Mouse (Mus musculus): ENCODE measurements around the gene Mtrr. TPM values are rescaled to one million over a fixed set of nuclear protein-coding genes. Genes with fewer than 3 reads are reported as not detected.

Gene Mtrr
- 10 to 100 TPM; 19.4 to 20.8 TPM for total RNA-seq (2021)
- long read RNA-seq, experiment 1, transcript Mtrr-201 (15 exons, 3,692 nt) = major isoform, 18 of 31 reads
- long read RNA-seq, experiment 1, partial matches to known transcripts = 6 of 31 reads
- long read RNA-seq, experiment 1, other reads (novel, unspliced or antisense) = 7 of 31 reads
- long read RNA-seq, experiment 2, transcript Mtrr-201 (15 exons, 3,692 nt) = major isoform, 13 of 29 reads
- long read RNA-seq, experiment 2, partial matches to known transcripts = 9 of 29 reads
- long read RNA-seq, experiment 2, other reads (novel, unspliced or antisense) = 7 of 29 reads

DNA sequence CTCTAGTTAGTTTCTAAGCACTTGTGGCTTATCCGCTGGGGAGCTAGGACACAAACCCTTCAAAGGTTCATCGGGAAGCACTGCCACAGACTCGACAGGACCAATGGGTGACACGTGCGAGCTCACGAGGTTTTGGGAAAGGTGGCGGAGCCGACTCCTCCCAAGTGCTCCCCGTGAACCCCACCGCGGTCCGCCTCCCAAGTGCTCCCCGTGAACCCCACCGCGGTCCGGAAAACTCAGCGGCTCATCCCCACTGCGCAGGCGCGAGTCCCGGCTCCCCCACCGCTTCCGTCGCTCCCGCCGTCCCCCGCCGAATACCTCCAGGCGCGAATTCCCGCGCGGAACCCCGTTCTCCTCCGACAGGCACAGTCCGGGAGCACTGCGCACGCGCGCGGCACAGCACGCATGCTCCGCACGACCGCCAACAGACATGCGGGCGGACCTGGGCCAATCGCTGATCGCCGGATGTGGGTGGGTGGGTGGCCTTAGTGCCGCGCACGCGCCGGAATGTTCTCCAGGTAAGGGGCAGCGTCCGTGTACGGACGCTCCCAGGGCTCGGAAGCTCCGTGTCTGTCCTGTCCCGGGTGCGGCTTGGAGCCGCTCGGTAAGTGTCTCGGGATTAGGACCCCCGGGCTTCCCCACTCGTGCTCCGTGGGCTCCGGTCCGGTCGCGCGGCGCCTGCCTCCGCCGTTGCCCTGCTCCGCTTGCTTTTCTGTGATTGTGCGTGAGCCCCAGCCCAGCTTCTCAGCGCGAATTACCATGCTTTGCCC is at the start of gene Mtrr, which contains the start of gene Fastkd3:
TSS of gene Mtrr (minus strand) at position 403 of the 770 bp plus-strand sequence.
TSS of gene Fastkd3 (plus strand) at position 488 of the 770 bp plus-strand sequence.
- intact Hi-C loops (cut with DNase I; ENCODE audit: low total_unique reads) = no loop called here
- DNase-seq = peak; percentile 98

DNA sequence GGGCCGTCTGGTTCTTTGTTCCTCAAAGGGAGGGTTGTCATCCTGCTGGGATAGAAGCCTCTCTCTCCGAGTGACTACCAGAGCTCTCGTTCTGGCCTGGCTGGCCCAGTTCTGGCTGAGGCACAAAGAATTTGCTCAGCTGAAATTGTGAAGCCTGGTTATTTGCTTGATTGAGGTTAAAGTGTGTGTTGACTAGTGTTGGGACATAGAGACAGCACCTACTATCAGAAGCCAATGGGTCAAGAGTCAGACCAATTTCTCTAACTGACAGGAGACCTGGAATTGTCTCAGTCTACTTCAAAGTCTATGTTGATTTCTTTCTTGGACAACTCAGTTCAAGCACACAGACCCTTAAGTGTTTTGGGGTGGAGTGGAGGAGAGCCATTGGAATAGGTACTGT is 45.1 kb upstream of the Mtrr start:
- intact Hi-C loops (cut with DNase I; ENCODE audit: low total_unique reads) = no loop called here
- no peak for DNase-seq

DNA sequence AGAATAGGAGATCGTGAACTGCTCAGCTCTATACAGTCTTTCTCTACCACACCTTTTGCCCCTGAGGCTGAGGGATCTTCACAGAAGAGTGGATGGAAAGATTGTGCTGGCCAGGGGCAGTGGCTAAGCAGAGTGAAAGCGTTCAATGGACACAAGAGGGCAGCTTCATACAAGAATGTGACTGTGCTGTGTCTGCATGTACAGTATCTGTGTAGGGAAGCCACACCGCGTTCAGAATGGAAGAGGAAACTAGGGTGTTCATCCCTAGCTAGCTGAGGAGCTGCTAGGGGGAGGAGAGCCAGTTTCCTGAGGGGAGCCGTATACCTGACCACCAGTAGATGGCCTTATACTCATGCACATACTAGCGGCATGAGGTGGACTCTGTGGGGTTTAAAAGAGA is 40.8 kb upstream of the Mtrr start:
- DNase-seq = no peak
- intact Hi-C loops (cut with DNase I; ENCODE audit: low total_unique reads) = no loop called here

DNA sequence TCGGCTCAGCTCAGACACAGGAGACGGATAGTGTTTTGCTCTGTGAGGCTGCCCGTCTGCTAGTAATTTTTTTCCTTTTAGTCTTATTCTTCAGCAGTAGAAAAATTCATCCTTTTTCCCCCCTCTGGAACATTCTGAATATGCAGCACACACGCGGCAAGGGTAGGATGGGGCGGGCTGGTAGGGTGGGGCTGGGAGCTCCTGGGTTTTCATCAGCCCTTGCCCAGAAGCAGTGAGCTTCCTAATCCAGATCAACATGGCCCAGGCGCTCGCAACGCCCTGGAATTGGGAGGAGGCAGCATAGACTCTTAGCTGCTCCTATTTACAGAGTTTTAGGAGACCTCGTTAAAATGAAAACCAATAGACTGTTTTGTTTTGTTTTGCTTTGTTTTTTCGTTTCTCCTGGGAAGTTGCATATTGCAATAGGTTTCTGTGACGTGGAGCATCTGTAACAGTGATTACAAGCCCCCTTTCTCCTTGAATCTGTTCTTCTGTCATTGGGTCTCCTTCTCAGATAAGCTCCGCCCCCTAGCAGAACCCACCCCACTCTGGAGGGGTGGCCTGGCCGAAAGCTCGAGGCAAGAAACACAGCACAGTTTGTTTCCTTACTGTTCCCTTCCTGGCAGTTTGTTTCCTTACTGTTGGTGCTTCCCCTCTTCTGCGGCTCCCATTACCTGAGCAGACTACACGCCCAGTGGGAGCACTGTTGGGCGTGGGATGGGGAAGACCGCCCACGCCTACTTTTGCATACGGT is 25.9 kb upstream of the Mtrr start:
- intact Hi-C loops (cut with DNase I; ENCODE audit: low total_unique reads) = loop anchor here (10.0 kb wide), 1 partner anchor 477 kb away; no protein-coding TSS in a partner anchor
- no peak for DNase-seq

DNA sequence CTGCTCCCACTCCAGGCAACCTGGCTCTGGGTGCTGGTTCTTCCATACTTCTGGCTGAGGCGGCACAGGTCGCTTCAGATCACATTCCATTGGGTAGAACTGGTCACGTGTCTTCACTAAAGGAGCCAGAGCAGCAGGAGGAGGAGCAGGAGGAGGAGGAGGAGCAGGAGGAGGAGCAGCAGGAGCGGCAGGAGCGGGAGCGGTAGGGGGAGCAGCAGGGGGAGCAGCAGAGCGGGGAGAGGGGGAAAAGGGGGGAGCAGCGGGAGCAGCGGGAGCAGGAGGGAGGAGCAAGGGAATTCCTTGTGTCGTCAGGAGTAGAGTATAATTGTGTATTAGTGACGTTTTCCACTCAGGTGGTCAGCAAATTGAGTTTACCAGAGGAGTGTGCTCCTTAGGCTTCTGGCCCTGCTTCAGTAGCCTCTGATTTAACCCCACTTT is 23.8 kb upstream of the Mtrr start:
- intact Hi-C loops (cut with DNase I; ENCODE audit: low total_unique reads) = loop anchor here (10.0 kb wide), 1 partner anchor 479 kb away; no protein-coding TSS in a partner anchor
- DNase-seq = peak; percentile 35

DNA sequence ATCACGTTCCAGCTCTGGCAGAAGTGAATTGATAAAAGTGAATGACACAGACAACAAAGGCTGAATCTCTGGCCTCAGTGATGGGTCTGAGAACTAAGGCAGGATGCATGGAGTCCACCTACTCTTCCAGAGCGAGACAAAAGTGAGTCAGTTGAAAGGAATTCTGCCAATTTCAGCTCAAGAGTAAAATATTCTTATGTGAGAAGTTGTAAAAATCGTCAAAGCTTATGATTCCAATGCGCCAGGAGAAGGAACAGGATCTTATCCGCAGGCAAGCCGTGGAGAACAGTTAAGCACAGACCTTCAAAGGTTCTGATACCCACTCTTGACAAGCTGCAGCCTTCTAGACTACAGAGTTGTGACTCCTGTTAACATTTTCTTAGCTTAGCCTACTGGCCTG is 21.1 kb upstream of the Mtrr start:
- intact Hi-C loops (cut with DNase I; ENCODE audit: low total_unique reads) = loop anchor here (10.0 kb wide), 1 partner anchor 482 kb away; no protein-coding TSS in a partner anchor

DNA sequence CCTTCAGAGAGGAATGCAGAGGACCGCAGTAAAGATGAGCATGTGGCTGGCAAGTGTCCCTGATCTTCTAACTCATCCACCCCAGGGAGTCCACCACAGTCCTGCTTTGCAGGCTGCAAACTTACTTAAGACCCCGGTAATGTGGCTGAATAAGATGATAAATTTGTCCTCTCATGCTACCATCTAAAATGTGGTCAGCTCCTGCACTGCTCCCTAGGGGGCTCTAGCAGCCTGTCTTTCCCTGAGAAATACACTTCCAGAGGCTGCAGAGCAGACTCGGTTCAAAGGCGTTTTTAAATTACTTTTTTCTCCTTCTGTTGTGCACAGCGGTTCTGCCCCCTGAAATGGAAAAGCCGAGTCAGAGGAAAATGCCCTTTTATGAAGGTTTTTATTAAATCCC is 19.2 kb upstream of the Mtrr start:
- no peak for DNase-seq
- intact Hi-C loops (cut with DNase I; ENCODE audit: low total_unique reads) = loop anchor here (10.0 kb wide), 1 partner anchor 484 kb away; no protein-coding TSS in a partner anchor

More for the DNA sequence above, 21.1 kb upstream of the Mtrr start:
- no peak for DNase-seq

DNA sequence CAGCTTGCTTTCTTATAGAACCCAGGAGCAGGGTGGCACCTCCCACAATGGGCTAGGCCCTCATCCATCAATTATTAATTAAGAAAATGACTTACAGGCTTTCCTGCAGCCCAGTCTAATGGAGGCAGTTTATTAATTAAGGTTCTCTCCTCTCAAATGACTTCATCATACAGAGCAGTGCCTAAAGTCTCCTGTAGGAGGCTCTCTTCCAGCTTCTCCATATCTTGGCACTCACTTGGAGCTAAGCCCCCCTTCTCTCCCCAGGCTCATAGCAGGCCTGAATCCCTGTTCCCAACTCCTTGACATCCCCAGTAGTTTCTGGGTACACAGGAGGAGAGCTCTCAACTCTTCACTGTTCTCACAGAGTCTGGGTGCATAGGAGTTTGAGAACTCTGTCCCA is 17.0 kb upstream of the Mtrr start:
- intact Hi-C loops (cut with DNase I; ENCODE audit: low total_unique reads) = loop anchor here (10.0 kb wide), 1 partner anchor 876 kb away; no protein-coding TSS in a partner anchor
- no peak for DNase-seq

DNA sequence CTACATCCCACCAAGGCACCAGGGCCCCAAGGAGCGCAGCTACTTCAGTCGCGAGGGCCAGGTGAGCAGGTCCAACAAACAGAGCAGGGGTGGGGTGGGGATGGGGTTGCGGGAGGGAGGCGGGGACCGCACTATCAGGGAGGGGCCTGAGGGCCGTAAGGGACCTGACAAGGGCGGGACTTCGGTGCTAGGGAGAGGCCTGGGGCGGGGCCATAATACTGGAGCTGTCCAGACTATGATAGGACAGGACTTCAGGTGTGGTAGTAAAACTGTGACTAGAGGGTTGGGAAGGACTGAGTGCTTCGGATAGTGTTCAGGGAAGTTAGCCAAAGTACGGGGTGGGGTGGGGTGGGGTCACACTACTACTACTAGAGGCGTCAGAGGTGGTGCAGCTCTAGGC is 15.7 kb upstream of the Mtrr start:
- intact Hi-C loops (cut with DNase I; ENCODE audit: low total_unique reads) = loop anchor here (10.0 kb wide), 1 partner anchor 877 kb away; no protein-coding TSS in a partner anchor

DNA sequence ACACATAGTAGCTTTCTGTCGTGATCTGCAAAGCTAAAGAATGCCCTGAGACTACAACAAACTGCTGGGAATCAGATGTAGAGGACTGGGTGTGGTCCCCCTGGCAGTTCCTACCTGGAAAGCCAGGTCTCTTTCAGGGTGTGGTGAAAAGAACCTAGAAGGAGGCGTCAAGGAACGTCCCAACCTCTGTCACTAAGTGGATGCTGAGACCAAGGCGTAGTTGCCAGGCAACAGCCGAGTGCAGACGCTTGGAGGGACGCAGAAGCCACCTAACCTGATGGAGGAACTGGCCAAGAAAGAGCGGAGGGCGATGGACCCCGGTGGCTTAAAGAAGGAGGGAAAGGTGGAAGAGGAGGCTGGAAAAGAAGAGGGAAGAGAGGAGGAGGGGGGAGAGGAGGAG is 15.2 kb upstream of the Mtrr start, which contains the start of gene 1700001L19Rik:
TSS of gene 1700001L19Rik (plus strand) at position 223 of the 400 bp plus-strand sequence.
- intact Hi-C loops (cut with DNase I; ENCODE audit: low total_unique reads) = loop anchor here (10.0 kb wide), 1 partner anchor 878 kb away; no protein-coding TSS in a partner anchor
- DNase-seq = no peak

More for the DNA sequence above, 15.7 kb upstream of the Mtrr start:
- no peak for DNase-seq

DNA sequence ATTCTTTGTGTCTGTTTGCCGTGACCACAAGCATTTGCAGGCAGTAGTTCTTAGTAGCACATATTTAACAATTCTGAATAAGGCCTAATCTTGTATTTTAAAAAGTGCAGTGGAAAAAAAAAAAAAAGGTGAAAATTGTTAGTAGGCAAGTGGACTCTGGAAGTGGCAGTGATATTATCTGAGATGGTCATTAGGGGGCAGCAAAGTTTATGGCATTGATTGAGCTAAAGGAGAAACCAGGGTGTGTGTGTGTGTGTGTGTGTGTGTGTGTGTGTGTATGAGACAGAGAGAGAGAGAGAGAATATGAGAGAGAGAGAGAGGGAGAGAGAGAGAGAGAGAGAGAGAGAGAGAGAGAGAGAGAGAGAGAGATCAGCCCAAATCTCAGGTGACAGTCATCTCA is 11.8 kb upstream of the Mtrr start:
- DNase-seq = no peak
- intact Hi-C loops (cut with DNase I; ENCODE audit: low total_unique reads) = loop anchor here (10.0 kb wide), 1 partner anchor 881 kb away; no protein-coding TSS in a partner anchor

DNA sequence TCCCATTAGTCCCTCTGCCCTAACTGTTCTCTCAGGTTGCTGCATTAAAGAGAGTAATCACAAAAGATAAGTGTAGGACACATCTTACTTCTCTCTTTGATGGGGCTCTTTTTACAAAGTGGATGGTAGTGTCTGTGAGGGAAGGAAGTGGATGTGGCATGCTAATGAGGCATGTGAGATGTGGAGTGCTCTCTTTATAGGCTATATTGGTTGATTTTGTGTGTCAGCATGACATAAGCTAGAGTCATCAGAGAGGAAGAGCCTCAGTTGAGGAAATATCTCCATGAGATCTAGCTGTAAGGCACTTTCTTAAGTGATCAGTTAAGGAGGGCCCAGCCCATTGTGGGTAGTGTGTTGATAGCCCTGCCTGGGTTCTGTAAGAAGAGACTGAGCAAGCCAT is 6.4 kb upstream of the Mtrr start:
- intact Hi-C loops (cut with DNase I; ENCODE audit: low total_unique reads) = no loop called here
- no peak for DNase-seq

DNA sequence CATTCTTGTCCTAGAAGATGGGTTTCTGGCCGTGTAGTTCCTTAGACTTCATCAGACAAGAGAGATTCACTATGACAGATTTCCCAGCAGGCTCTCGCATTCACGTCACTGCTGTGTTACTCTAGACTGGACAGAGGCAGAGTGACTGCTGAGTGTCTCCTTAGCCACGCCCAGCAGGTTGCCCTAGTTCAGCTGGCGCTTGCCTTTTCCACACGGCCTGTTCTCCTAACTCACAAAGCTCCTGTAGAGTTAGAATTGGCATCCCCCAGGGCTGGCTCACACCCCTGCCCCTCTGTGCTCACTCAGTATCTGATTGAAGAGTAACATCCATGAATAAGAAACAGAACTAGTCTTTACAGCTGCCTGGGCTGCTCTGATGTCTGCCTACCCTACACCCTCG is 3.5 kb upstream of the Mtrr start:
- intact Hi-C loops (cut with DNase I; ENCODE audit: low total_unique reads) = no loop called here
- DNase-seq = no peak

DNA sequence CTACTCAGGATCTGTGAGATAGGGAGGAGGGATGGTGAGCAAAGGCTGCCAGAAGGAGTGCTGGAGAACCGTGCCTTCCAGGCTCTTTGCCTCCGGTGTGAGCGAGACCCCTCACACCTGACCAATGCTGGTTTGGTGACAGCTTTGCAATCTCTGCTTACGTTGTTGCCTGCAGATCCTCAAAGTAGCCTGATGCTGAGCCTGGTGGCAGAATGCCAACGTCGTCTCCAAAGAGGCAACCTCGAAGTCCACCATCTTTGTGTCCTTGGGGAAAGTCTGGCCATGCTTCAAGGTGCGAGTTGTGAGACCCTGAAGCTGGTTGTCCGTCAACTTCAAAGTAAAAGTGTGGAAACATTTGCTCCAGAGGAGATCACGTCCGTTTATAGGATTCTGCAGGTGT is 2.0 kb upstream of the Mtrr start:
- intact Hi-C loops (cut with DNase I; ENCODE audit: low total_unique reads) = no loop called here
- no peak for DNase-seq

DNA sequence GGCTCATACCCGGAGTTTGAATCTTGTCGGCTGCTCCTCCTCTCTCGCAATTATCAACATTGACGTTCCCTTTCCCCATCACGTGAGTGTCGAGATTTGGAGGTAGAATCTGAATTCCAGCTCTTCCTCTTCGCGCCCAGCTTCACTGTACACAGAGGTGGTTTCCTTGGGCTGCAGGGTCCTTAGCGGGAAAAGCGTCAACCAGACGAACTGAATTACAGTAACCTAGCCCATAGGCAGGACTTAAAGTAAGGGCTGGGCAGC is 500 bp upstream of the Mtrr start:
- intact Hi-C loops (cut with DNase I; ENCODE audit: low total_unique reads) = no loop called here
- DNase-seq = no peak

DNA sequence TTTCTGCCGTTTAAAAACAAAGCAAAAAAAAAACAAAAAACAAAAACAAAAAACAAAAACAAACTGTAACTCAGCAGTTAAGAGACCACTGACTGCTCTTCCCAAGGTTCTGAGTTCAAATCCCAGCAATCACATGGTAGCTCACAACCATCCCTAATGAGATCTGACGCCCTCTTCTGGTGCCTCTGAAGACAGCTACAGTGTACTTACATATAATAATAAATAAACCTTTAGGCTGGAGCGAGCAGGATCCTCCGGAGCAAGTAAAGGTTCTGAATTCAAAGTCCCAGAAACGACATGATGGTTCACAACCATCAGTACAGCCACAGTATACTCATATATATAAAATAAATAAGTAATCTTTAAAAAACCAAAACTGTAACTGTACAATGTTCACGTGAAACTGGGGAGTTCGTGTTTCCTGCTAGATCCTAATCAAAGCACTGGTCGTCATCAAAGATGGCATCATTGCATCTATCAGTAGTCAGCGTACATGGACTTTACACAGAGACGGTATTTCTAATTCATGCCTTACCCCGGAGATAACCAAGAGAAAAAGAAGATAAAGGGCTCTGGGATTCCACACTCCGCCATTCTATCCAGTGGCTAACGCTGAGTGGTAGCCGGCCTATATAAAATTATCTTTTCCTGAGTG is 736 bp downstream of the Mtrr start:
- DNase-seq = no peak
- intact Hi-C loops (cut with DNase I; ENCODE audit: low total_unique reads) = no loop called here

DNA sequence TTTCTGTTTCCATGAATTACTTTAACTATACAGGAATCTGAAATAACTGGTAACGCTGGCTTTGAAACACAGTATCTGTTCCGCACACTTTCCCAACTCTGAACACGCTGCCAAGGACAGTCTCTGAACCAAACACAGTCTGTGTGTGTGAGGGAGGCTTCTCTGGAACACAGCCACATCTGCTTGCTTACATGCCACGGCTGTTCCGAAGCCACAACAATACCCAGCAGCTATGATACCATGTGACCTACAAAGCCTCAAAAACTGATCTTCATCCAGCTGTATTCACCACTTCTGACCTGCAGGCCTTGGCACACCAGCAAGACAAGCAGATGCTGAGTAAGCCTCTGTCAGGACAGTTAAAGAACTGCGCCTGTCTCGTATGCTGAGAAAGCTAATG is 4.0 kb downstream of the Mtrr start:
- intact Hi-C loops (cut with DNase I; ENCODE audit: low total_unique reads) = no loop called here
- DNase-seq = no peak

DNA sequence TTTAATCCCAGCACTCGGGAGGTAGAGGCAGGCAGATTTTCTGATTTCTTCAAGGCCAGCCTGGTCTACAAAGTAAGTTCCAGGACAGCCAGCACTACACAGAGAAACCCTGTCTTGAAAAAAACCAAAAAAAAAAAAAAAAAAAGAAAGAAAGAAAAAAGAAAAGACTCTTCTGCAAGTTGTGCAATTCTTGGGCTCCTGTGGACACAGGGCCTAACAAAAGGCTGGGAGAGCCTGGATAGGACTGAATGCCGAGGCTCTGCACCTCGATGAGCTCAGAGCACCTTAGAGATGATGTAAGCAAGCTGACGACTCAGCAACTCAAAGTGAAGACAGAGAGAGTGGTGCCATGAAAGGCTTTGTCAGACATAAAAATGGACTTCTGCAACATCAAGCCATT is 7.6 kb downstream of the Mtrr start:
- no peak for DNase-seq
- intact Hi-C loops (cut with DNase I; ENCODE audit: low total_unique reads) = no loop called here
